Mouse (Mus musculus) heart, postnatal 4 days (tissue): ENCODE measurements around the gene Cpa4. TPM values are rescaled to one million over a fixed set of nuclear protein-coding genes. Genes with fewer than 3 reads are reported as not detected.

Experiments used
- DNase-seq: peaks from one replicate; pipeline ENCODE4 v3.0.0; 2021
- total RNA-seq, 2 experiments: library from RNA; stranded (reverse); gene quantifications; 2 replicates each; pipeline ENCODE4 v1.2.3; 2021

Cpa4 gene
- total RNA-seq, 2 experiments from 2014 or later: 0.16 to 0.19 TPM

- no peak for DNase-seq
Measured at GRCm38 (mm10) chr6:30591851-30592404, 23.8 kb downstream of the Cpa4 start.

GRCm38 (mm10) chr6:30592417-30592974 is 24.3 kb downstream of the Cpa4 start:
- no peak for DNase-seq

- DNase-seq: no peak
Measured at GRCm38 (mm10) chr6:30594364-30594763, 26.2 kb downstream of the Cpa4 start.

DNA sequence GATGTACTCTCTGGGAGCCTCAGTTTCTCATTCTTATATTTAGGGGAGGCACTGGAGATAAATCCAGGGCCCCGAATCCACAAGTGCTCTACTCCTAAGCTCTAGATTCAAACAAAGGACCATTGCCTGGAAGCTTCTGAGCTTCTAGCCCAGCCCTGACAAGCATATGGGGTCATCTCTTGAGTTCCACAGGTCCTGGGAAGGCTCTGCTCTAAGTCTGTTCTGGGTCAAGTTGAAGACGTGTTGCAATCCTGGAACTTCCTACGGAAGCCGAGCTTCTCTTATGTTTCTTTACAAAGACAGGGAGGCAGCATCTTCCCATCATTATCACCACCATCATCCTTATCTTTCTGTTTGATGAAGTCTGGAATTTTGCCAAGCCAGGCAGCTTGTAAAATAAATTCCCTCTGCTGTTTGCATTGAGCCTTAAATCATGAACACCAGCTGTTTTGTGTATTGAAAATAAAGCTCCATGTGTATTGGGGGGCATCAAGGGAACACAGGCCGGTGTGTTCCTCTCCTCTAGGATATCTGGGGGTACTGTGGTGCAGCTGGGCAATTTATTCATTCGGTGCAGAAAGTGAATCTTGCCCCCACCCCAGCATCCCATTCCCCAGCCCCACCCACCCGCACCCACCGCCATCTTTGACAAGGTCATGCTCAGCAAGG is 28.2 kb downstream of the Cpa4 start:
- no peak for DNase-seq

GRCm38 (mm10) chr6:30600033-30600432 is 31.9 kb downstream of the Cpa4 start:
- DNase-seq: no peak

DNA sequence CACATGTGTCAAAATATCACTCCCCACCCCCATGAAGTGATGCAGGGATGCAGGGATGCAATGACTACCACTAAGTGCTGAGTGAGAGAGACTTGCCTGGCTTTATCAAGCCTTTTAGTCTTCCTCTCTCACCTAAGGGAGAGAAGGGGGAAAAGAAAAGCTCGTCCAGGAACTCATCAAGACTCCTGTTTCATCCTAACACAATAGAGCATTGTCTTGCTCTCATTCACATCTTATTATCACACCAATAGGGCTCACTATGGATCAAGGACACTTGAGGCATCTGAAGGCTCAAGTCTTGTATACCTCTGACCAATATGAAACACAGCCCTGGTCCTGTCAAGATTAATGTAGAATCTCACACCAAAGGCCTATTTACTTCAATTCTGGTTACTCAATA is 32.8 kb downstream of the Cpa4 start:
- no peak for DNase-seq

DNA sequence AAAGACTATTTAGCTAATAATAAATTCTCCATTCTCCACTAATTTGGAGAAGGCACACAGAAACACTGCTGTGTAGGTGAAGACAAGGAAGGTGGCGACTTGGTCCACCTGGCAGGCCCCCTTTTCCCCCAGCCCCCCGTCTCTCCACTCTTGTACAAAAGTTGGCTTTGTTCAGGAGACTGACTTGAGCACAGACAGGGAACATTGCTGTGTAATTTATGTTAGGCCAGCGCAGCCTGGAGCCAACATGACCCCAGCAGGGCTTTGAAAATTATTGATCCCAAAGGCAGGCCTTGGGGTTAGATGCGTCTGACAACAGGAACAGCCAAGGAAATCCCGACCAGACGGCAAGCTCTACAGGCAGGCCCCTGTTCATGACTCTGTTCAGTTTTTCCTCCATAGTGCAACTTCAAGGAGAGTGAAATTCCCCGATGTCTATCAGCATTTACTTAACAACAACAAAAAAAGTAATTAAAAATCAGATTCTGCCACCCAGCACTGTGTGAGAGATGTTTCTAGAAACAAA is 36.2 kb downstream of the Cpa4 start:
- no peak for DNase-seq

DNA sequence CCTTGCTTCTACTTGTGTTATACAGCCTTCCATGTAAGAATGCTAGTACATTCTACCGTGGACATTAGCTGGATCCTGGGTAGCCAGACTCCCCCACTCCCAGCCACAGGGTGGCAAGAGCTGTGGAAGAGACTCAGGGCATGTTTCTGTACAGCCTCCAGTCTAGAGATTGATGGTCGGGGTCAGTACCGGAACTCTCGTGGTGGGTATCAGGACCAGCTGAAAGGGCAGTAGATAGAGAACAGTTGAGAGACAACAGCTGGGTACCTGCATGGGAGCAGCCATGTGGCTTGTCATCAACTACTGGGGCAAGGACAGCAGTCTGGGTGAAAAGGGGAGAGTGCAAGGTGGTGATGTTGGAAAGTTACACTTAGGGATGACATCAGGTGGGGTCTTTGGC is 36.9 kb downstream of the Cpa4 start:
- DNase-seq: no peak

- DNase-seq: no peak
Measured at GRCm38 (mm10) chr6:30605672-30606071, 37.5 kb downstream of the Cpa4 start.

DNA sequence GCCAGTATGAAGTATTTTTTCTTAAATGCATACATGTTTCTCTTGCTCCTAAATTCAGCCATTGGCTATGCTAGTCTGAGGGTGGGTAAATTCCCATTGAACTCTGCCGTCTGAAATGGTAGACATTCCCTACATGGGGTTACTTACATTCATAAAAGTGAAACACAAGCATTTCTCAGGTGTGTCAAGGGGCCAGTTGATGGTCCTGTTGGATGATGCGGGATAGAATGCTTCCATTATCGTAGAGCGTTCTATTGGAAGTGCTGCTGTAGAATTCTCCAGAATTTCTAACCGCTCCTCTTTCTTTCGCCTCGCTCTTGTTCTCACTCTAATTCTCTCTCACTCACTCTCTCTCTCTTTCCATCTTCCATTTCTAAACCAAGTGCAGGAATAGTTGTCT is 42.5 kb downstream of the Cpa4 start, which contains the start of gene Cpa5:
Gene Cpa5 (plus strand): TSS at position 301 of the 400 bp plus-strand sequence.
- no peak for DNase-seq

DNA sequence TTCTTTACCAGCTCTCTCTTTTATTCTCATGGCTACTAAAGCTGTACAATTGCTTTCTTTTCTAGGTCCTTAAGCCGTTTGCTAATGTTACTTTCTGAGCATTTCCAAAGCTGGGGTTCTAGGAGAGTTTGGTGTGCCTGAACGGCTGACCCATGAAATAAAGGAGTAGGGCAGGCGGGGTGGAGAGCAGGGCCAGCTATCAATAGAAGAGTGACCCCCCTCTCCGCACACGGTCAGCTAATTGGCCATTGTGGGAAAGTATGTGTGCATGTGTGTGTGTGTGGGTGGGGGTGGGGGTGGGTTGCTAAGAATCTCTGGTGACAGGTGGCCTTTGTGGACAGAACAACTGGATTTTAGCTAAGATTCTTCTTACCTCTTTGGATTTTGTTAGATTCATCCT is 43.0 kb downstream of the Cpa4 start:
- no peak for DNase-seq

DNA sequence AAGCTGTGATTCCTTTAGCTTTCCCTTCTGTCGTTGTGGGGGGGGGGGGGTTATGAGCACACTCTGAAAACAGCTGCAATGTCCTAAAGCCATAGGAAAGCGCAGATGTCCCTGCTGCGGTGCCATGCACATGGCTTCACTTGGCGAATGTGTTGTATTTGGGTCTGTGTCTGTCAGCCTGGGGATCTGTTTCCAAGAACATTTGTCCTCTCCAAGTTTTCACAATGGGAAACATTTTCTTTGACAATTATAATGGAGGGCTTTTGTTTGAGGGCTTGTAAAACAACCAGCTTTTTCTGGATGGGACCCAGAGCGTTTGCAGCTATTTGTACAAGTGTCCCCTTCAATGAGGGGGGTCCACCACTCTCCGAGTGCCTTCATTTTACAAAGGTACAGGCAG is 46.1 kb downstream of the Cpa4 start:
- DNase-seq: no peak

- no peak for DNase-seq
Measured at GRCm38 (mm10) chr6:30615741-30616140, 47.6 kb downstream of the Cpa4 start.

DNA sequence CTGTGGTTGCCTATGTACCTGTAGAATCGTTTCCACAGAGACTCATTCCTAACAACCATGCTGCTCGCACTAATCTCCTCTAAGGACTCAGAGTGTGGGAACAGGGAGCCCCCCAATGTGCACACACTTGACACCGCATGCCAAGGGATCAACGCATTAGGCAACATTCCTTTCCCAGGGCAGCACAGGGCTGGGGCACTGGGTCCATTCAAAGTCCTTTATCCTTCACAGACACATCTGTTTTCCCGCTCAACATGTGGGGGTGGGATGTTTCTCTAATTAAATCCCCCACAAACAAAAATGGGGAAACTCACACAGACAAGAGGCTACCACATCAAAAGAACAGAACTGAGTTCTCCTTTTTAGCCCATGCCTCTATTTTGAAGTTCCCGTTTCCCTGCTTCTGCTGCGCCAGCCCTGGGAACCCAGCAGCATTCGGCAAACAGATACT is 48.3 kb downstream of the Cpa4 start:
- DNase-seq: no peak

- DNase-seq: no peak
Measured at GRCm38 (mm10) chr6:30617020-30617958, 49.1 kb downstream of the Cpa4 start.

GRCm38 (mm10) chr6:30617959-30618590 is 49.9 kb downstream of the Cpa4 start:
- no peak for DNase-seq

GRCm38 (mm10) chr6:30618735-30619134 is 50.6 kb downstream of the Cpa4 start:
- no peak for DNase-seq

DNA sequence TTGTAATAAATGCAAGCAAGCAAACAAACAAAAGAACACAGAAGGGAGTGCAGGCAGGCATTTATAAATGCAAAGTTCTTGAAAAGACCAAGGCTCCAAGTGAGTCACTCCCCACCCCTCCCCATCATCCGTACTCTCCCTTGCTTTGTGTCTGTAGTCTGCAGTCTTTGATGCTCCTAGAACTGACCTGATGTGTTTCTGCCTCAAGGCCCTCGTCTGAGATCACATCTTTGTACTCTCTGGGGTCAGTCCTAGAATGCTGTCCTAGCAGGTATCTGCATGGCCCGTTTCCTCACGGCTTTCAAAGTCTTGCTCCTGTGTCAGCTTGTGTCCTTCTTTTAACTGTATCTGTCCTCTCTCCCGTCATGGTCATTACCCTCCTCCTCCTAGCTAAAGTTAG is 51.4 kb downstream of the Cpa4 start:
- no peak for DNase-seq

GRCm38 (mm10) chr6:30620591-30620990 is 52.4 kb downstream of the Cpa4 start:
- no peak for DNase-seq

GRCm38 (mm10) chr6:30620994-30621393 is 52.8 kb downstream of the Cpa4 start:
- no peak for DNase-seq

DNA sequence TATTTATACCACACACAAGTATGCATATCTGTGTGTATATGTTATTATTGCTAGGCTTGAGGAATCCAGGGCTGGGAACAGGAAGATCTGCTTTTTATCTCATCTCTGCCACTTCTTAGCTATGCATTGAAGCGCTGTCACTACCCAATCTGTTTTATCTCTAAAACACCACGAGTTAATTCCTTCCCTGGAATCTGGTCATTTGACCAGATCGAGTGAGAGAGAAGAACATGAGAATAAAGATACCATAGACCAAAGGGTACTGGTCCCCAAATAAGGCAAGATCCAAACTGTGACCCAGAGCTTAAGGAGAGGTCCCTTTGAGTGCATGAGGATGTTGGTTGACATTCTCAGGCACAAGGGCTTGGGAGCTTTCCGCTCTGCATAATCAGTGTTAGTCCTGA is 53.8 kb downstream of the Cpa4 start:
- DNase-seq: no peak

- peak; percentile 40 for DNase-seq
Measured at GRCm38 (mm10) chr6:30624763-30625162, 56.6 kb downstream of the Cpa4 start.
